Mouse (Mus musculus) mature B cell (primary cell): ENCODE results near the gene Nos2.

Experiments used
- in situ Hi-C: fragments of 300-500 bp; cut with MboI; formaldehyde crosslinking; loops from 2 replicates; pipeline ENCODE4 v1.14.3; 2019

Nos2 gene

DNA sequence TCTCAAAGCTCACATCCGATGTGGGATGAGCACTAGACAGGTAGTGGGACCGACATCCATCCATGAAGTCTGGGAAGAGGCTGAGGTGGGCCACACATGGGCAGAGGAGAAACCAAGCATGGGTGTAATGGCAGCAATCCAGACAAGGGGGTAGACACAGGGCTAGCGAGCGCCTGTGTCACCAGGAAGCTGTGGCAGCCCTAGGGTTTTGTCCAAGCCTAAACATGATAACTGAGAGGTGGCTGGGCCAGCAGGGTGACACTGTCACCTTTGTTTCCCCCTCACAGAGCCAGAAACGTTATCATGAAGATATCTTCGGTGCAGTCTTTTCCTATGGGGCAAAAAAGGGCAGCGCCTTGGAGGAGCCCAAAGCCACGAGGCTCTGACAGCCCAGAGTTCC is 38.8 kb downstream of the Nos2 start:
- in situ Hi-C loops: no loop called here

DNA sequence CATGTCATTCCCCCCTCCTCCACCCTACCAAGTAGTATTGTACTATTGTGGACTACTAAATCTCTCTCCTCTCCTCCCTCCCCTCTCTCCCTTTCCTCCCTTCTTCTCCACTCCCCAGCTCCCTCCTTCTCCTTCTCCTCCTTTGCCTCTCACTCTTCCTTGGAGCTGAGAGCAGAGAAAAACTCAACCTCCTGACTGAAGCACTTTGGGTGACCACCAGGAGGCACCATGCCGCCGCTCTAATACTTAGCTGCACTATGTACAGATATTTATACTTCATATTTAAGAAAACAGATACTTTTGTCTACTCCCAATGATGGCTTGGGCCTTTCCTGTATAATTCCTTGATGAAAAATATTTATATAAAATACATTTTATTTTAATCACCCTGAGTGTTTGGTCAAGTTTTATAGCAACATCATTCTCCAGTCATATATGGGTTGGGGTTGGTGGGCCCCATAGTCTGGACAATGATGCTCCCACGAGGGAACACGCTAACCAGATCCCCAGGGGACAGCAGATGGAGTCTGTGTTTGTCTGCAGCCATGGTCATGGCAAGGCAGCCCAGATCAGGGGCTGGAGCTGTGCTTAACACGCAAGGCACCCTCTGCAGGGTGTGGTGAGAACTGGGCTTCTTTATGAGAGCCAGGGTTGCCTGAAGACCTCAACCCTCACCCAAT is 39.4 kb downstream of the Nos2 start:
- in situ Hi-C loops: no loop called here

DNA sequence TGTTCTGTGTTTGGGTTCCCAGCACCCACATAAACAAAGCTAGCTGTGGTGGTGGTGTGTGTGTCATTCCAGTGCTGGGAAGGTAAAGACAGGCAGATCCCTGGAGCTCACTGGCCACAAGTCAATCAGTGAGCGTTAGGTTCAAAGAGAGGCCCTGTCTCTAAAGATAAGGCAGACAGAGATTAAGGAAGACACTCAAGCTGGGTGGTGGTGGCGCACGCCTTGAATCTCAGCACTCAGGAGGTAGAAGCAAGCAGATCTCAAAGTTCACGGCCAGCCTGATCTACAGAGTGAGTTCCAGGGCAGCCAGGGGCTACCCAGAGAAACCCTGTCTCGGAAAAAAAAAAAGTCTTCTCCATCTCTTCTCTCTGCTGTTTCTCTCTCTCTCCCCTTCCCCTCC is 40.6 kb downstream of the Nos2 start:
- in situ Hi-C loops: no loop called here

DNA sequence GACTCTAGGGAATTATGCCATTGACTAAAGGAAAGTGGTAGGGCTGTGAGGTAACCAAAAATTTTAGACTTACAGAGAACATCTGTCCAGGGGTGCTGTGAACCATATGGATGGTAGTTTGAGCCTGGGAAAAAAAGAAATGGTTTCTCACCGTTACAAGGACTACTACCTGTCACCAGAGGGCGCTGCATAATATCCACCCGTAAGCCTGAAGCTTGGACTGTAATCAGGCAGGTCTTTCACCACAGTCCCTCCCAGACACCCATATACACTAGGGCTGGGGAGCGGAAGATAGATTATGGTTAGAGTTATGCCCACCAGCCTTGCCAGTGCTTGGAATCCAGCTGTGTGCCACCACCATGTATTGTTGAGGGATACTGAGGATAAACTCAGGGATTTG is 46.8 kb downstream of the Nos2 start:
- in situ Hi-C loops: no loop called here

DNA sequence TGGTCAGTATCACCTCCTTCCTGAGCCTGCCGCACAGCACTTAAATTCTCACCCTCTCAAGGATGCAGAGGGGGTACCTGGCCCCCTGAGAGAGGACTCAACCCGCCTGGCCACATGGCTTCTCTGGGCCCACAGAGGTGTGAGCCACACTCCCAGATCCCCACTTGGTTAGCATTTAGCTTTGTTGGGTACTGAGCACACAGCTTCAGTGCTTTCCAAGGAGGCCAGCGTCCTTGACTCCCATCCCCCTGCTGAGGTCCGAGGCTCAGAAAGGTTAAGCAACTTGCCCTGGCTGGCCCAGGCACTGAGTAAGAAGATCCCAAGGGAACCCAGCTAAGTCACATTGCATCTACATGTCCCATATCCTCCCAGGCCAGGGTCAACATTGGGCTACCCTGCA is 47.5 kb downstream of the Nos2 start:
- in situ Hi-C loops: no loop called here

DNA sequence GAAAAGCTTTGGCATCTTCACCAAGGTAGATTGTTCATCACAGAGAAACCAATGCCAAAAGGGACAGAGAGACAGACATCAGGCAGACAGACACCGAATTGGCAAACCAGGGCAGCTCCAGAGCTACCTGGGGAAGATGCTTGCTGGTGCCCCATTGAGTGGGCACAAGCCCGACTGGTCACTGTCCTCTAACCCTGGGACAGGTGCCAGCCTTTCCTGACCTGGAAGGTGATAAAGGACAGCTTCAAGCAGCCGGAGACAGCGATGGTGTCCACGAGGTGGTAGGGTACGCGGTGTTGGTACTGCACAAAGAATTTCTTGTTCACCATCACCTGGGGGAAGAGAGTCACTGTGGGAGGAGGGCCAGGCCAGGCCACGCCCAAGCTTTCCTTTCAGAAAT is 50.5 kb downstream of the Nos2 start:
- in situ Hi-C loops: no loop called here

DNA sequence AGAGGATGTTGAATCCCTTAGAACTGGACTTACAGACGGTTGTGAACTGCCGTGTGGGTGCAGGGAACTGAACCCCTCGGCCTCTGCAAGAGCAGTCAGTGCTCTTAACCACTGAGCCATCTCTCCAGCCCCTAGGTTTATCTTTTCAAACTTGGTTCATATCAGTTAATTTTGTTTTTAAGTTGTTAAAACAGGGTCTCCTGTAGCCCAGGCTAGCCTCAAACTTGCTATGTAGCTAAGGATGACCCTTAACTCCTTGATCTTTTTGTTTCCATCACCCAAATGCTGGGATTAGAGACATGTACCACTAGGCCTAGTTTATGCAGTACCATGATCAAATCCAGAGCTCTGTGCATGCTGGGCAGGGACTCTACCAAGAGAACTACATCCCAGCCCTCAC is 51.2 kb downstream of the Nos2 start:
- in situ Hi-C loops: no loop called here

DNA sequence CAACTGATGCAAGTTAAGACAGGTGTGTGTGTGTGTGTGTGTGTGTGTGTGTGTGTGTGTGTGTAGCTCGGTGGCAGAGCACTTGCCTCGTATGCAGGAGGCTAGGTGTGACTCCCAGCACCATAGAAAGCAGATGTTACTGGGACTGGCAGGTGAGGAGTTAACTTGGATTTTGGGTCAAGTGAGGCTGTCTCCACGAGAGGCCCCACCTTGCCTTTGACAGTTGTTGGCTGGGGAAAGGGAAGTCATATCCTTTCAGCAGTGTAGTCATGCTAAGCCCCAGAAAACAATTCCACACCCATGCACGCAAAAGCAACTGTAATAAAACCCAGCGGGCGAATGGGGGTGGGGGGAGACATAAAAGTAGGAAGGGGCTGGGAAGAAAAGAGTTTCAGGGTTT is 51.7 kb downstream of the Nos2 start:
- in situ Hi-C loops: no loop called here

DNA sequence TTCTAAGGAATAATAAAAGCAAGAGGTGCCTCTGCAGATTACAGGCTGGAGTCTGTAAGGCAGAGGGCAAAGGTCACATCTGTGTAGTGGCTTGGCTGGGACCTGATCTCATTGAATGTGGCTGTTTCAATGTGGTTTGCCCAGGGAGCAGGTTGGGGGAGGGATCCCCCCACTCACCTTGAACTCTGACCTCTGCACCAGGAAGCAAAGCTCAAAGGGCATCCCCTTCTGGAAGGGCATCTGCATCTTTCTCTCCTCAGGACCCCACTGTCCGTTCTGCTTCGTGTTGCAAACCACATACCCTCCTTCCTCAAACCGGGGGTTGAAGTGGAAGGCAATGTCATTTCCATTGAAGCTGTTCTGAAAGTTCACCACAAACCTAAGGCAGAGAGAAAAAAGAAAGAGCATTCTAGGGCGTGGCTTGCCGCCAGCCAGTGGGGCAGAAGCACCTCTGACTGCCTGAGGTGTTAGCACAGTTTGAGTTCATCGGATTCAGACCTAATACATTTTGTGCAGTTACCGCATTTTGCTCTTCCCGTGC is 52.3 kb downstream of the Nos2 start:
- in situ Hi-C loops: no loop called here

DNA sequence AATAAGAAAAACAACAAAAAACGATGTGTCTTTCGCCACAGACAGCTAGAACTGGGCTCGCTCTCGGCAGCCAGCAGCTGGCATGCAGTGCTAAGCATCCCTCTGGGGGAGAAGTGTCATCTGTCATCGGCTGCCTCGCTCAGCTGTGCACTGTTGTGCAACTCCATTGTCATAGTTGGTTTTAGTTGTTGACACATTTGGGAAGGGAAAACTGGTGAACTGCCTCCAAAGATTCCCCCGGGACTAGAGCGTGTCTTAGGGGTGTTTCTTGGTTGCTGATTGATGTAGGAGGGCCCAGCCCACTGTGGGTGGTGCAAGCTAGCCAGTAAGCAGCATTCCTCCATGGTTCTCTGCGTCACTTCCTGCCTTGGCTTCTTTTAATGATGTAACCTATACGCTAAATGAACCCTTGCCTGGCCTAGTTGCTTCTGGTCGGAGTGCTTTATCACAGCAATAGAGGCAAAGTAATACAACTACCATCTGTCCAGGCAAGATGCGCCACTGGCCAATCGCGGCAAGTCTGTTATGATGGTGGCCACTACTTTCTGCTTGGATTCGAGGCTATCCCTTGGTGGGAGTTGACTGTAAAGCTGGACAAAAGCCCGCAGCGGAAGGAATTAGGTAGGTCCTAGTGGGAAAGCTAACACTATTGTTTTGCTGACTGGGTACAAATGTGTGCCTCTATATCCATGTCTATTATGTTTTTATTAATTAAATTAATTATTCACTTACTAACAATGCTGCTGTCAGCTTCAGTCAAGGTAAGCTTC is 53.0 kb downstream of the Nos2 start:
- in situ Hi-C loops: no loop called here

DNA sequence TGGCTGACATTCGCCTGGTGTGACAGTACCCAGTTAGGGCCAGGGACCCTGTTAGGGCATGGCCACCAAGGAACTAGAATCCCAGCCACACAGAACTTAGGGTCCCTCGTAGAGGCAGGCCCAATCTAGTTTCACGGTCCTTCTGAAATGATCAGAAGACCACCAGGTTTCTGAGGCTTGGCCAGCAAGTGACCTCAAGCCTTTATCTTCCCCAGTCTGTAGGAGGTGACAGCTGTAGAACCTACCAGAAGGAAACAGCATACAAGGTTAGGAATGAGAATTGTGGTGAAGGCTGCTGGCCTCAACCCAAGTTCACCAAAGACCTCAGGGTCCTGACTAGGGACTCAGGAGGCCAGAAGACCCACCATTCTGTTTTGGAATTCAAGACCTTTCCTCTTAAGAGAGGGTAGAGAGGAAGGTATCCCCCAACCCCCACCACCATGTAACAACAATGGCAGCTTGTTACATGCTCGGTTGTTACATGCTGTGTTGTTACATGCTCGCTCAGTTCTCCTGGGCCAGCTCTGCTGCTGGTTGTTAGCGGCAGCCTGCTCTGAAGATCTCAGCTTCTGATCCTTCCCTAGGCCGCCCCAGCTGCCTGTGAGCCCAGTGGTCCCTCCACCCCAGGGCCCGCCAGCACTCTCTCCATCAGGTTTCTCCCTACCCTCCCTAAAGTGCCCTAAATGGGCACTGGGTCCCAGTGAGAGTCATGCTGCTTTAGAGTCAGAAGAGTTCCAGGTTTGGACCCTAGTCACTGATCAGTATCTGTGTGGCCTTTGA is 56.3 kb downstream of the Nos2 start:
- in situ Hi-C loops: no loop called here

DNA sequence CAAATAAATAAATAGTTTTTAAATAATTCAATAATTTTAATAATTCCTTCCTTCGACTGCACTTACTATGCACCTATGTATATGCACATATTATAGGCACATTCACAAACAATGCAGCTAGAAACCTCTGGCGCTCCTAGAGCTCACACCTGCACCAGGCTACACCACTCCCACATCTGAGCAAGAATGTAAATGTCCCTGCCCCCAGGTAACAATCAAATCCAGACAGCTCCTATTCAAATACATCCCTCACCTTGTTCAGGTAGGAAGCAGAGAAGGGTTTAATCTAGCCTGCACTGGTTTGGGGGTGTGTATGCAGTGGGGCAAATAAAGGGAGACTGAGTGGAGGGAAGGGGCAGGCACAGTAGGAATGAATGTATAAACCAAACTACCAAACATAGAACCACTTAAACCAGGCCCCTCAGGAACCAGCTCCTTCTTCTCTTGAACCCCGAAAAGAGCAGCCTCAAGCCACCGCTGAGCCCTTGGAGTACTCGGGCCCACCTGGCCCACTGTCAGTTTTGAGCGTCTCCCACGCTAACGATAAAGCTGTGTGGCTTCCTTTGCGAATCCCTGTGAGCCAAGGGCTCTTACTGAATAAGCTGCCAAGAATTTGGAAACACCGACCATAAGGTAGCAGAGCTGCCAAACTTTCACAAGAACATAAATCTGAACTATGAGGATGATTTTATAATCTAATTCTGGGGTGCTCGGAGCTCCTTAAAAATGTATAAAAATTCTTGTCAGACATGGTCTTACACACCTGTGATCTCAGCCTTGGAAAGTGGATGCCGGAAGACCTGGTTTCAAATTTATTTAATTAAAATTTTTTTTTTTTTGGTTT is 57.8 kb downstream of the Nos2 start:
- in situ Hi-C loops: no loop called here

DNA sequence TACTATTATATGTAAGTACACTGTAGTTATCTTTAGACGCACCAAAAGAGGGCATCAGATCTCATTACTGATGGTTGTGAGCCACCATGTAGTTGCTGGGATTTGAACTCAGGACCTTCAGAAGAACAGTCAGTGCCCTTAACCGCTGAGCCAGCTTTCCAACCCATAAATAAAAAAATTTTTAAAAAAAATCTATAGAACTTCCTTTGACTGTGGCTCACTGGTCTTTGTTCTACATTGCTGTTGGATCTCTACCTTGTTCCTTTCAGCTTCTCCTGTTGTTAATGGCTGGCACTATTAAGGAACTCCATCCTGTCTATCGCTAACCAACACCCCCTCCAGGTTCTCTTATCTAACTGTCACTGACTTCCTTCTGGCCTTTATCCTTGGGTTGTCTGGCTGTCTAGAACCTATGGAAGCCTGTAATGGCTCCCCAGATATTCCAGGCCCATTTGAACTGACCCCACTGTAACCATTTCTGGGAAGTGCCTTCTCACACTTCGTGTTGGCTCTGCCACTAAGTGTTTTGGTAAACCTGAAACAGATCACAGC is 59.6 kb downstream of the Nos2 start:
- in situ Hi-C loops: no loop called here

DNA sequence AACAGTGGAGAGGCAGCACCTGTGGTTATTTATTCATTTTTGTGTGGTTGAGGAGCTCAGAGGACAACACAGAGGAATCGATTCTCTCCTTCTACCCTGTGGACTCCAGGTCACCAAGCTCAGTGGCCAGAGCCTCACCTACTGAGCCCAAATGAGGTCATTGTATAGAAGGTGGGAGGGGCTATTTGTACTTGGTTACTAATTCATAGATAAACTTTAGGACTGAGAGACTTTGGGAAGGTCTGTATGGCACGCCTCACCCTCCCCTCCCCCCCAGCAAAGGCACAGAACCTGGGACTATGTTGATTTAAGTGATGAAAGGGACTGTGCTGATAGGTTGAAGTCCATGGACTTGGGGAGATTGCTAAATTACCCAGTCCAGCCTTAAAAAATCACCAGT is 61.5 kb downstream of the Nos2 start:
- in situ Hi-C loops: no loop called here

DNA sequence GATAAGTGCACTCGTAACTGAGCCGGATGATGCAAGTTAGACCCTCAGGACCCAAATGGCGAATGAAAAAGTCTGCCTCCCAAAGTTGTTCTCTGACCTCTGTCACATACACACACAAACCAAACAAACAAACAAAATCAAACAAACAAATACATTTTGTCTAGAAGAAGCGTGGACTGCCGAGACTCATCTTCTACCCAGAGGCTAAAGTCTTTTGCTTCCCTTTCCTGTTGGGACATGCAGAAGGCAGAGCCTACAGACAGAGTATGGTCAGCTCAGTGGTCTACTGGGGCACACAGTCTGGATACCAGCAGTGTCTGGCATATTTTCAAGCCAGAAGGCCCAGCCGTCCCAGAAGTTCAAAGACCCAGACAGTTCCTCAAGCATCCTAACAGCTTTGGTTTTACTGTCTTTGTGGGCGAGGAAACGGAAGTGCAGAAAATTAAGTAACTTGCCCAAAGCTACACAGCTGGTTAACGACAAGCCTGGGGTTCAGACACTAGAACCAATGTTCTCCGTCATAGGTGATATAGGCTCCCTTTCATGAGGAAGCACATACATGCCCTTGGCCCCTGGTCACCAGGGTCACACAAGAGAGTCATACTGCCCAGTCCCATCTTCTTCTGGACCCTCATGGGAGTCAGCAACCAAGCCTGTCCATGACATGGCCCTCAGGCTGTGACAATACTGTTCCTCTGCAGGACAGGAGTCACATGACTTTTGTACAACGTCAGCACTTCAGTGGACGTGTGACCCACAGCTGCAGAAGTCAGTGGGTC is 62.1 kb downstream of the Nos2 start:
- in situ Hi-C loops: no loop called here

DNA sequence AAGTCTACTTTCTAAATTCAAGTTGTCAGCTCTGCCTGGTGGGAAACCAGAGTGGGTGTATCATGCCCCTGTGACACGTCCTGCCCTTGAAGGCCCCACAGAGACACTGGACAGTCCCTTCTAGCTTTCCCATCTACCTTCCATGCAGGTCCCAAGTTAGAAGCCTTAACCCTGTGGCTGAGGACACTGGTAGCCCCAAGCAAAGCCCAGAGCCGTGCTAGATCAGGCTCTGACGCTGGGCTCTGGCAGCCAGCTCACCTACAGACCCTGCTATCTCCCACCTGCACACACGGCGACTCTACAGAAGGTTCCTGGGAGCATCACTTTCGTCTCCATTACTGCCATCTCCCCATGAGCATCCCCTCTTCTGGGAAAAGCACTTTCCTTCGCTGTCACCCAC is 63.0 kb downstream of the Nos2 start:
- in situ Hi-C loops: no loop called here

DNA sequence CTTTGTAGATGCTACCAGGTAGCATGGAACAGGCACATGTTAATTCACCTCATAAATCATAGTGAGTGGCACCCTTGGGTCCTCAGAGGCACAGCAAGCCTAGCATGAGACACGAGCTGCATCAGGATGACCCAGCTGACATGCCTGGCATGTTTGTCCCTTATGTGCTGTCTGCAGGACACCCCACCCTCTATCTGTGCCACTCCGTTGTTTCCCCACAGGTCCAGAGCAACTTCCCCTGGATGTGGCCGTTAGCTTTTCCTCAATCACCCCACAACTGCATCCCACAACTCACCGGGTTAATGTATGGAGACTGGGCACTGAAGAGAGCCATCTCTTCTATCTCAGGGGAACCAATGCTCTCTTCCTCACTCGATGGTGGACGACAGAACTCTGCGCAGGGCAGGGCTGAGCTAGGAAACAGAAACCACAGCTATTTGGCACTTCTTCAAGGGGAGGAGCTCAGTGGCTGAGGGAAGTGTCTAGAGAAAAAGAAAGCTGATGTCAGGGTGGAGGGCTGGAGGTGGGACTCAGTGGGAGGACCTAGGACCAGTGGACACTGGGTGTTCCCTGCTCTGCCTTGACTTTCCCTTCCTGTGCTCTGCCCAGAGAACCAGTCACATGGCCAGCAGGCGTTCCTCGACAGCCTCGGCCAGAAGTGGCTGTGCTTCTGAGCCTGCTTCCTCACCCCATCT is 64.0 kb downstream of the Nos2 start, which contains the start of gene Lgals9:
Gene Lgals9, minus strand, starts transcription at position 464 of the 695 bp plus-strand sequence.
- in situ Hi-C loops: no loop called here

DNA sequence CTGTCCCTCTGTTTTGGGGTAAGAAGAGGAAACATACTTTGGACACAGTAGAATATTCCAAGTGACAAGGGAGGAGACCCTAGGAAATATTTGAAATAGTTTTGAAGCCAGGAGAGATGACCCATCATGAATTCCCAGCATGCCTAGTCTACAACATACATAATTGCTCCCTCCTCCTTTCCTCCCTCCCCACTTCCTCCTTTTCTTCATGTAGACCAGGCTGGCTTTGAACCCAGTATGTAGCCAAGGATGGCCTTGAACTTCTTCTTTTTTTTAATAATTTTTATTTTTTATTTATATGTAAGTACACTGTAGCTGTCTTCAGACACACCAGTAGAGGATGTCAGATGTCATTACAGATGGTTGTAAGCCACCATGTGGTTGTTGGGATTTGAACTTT is 64.9 kb downstream of the Nos2 start:
- in situ Hi-C loops: no loop called here

DNA sequence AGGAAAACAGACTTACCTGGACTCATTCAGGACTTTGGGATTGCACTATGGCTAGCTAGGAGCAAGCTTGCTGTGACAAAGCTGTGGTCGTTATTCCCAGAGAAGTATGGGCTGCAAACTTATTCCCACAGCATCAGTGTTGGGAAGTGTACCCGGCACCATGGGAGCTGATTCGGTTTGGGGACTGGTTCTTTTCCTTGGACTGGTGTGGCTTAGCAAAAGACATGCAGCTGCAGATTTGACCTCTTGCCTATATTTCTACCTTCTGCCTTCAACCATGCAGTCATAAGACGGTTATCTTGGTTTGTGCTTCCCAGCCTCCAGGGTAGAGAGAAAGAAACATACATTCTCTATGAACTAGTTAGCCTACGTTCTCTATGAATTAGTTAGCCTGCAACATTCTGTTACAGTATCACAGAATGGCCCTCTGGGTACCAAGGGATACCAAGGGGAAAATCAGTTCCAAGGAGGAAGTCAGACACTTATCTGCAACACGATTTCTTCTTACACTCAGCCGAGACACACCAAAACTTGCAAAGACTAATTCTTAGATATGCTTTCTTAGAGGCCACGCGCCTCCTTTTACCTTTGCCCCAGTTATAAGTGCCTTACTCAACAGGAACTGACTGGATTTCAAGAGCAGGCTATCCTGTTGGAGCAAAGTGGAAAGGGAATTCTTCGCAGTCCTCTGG is 65.9 kb downstream of the Nos2 start:
- in situ Hi-C loops: no loop called here
